Mouse (Mus musculus) CH12.LX (cell line): ENCODE measurements at regions not wholly inside any gene's neighbourhood (a gene's known extent, or its start where the extent isn't known, plus 50 kb on each side); places are given as distances from the start of the nearest gene placed in this dataset.

Source experiments
- DNase-seq: peaks from one replicate; pipeline ENCODE4 v3.0.0-alpha.2; 2013; ENCODE audit errors: extremely low read depth
- H3K27ac ChIP-seq: 2 replicates; pipeline ENCODE4 v1.5.1; 2012; ENCODE audit warnings: low read depth, mild to moderate bottlenecking, control low read depth, moderate library complexity; ENCODE audit not compliant: insufficient read depth
- H3K27me3 ChIP-seq: replicated peaks from 2 replicates; pipeline ENCODE3; 2012; ENCODE audit warnings: inconsistent platforms
- H3K36me3 ChIP-seq, 2 experiments: replicated peaks in 1 of 2; 2 replicates each; pipeline versions ENCODE3 to v1.6.1; 2012; ENCODE audit warnings: inconsistent platforms in 1 of 2, low read length in 1 of 2, mild to moderate bottlenecking in 1 of 2, mixed read lengths in 1 of 2, moderate library complexity in 1 of 2; ENCODE audit not compliant: control insufficient read depth in 1 of 2, insufficient read depth in 1 of 2
- H3K4me1 ChIP-seq, 2 experiments: 2 replicates each; pipeline ENCODE4 v1.6.1; 2012; ENCODE audit warnings: inconsistent platforms in 1 of 2, moderate library complexity in 1 of 2; ENCODE audit not compliant: insufficient read depth in 2 of 2, control insufficient read depth in 1 of 2
- H3K4me2 ChIP-seq: 2 replicates; pipeline ENCODE4 v1.6.1; 2012; ENCODE audit warnings: low read depth, mild to moderate bottlenecking, control low read depth; ENCODE audit not compliant: poor library complexity, insufficient read depth, severe bottlenecking
- H3K4me3 ChIP-seq, 3 experiments: fragments of 150-350 bp in 1 of 3; sonication (generic) in 1 of 3; replicated peaks in 1 of 3; 2 replicates each; pipeline versions ENCODE3 to v1.5.1; 2011 to 2012; ENCODE audit warnings: low read depth in 2 of 3, low read length in 2 of 3, mild to moderate bottlenecking in 2 of 3, moderate library complexity in 2 of 3, control low read depth in 1 of 3, improper control_type of control experiment in 1 of 3, inconsistent platforms in 1 of 3, mixed read lengths in 1 of 3; ENCODE audit not compliant: poor library complexity in 1 of 3
- H3K79me2 ChIP-seq: replicated peaks from 2 replicates; pipeline ENCODE4 v1.6.1; 2012; ENCODE audit warnings: mild to moderate bottlenecking, moderate library complexity; ENCODE audit not compliant: control insufficient read depth, poor library complexity, insufficient read depth, severe bottlenecking; ENCODE audit errors: extremely low read depth
- H3K9ac ChIP-seq: 2 replicates; pipeline ENCODE4 v1.6.1; 2012; ENCODE audit warnings: low read depth, mild to moderate bottlenecking, control low read depth, moderate library complexity; ENCODE audit not compliant: insufficient read depth
- H3K9me3 ChIP-seq: replicated peaks from 2 replicates; pipeline ENCODE3; 2012; ENCODE audit warnings: low read length, inconsistent platforms, mixed read lengths
- CHD1 ChIP-seq: IDR thresholded peaks from 2 replicates; pipeline ENCODE4 v1.6.1; 2012; ENCODE audit warnings: low read depth, low read length, improper control_type of control experiment, inconsistent platforms
- CHD2 ChIP-seq: IDR thresholded peaks from 2 replicates; pipeline ENCODE4 v1.6.1; 2011; ENCODE audit warnings: low read length, improper control_type of control experiment
- EP300 ChIP-seq: IDR thresholded peaks from 2 replicates; pipeline ENCODE4 v1.6.1; 2011; ENCODE audit warnings: low read length, improper control_type of control experiment
- HCFC1 ChIP-seq: IDR thresholded peaks from 2 replicates; pipeline ENCODE4 v1.6.1; 2012; ENCODE audit warnings: low read depth, mild to moderate bottlenecking, inconsistent platforms, low read length, improper control_type of control experiment
- IRF4 ChIP-seq: IDR thresholded peaks from 2 replicates; pipeline ENCODE4 v1.6.1; 2014; ENCODE audit warnings: low read depth, mild to moderate bottlenecking, inconsistent platforms, low read length, improper control_type of control experiment
- JUND ChIP-seq: conservative IDR thresholded peaks from 2 replicates; pipeline ENCODE4 v1.6.1; 2011; ENCODE audit warnings: low read depth, low read length, improper control_type of control experiment
- MEF2A ChIP-seq: IDR thresholded peaks from 2 replicates; pipeline ENCODE4 v1.6.1; 2014; ENCODE audit warnings: low read depth, mild to moderate bottlenecking, inconsistent platforms, low read length, improper control_type of control experiment, borderline replicate concordance
- MXI1 ChIP-seq: IDR thresholded peaks from 2 replicates; pipeline ENCODE4 v1.6.1; 2011; ENCODE audit warnings: mild to moderate bottlenecking, low read depth, low read length, improper control_type of control experiment
- MYC ChIP-seq: IDR thresholded peaks from 2 replicates; pipeline ENCODE4 v1.6.1; 2011; ENCODE audit warnings: low read depth, mild to moderate bottlenecking, improper control_type of control experiment, low read length
- NELFE ChIP-seq: IDR thresholded peaks from 2 replicates; pipeline ENCODE4 v1.6.1; 2011; ENCODE audit warnings: low read depth, low read length, improper control_type of control experiment
- NRF1 ChIP-seq: IDR thresholded peaks from 2 replicates; pipeline ENCODE4 v1.6.1; 2014; ENCODE audit warnings: low read depth, mild to moderate bottlenecking, inconsistent platforms, low read length, improper control_type of control experiment, moderate library complexity
- RAD21 ChIP-seq: IDR thresholded peaks from 2 replicates; pipeline ENCODE4 v1.6.1; 2011; ENCODE audit warnings: low read depth, mild to moderate bottlenecking, low read length, improper control_type of control experiment, moderate library complexity
- SIN3A ChIP-seq: IDR thresholded peaks from 2 replicates; pipeline ENCODE4 v1.6.1; 2012; ENCODE audit warnings: low read length, improper control_type of control experiment, inconsistent platforms
- USF1 ChIP-seq: IDR thresholded peaks from 2 replicates; pipeline ENCODE4 v1.6.1; 2014; ENCODE audit warnings: low read depth, mild to moderate bottlenecking, inconsistent platforms, low read length, improper control_type of control experiment
- ZKSCAN1 ChIP-seq: IDR thresholded peaks from 2 replicates; pipeline ENCODE4 v1.6.1; 2012; ENCODE audit warnings: low read depth, inconsistent platforms, low read length, improper control_type of control experiment, borderline replicate concordance
- ZNF384 ChIP-seq: IDR thresholded peaks from 2 replicates; pipeline ENCODE4 v1.6.1; 2012; ENCODE audit warnings: low read depth, low read length, improper control_type of control experiment, inconsistent platforms
- dilution Hi-C: fragments of 300-500 bp; cut with MboI; formaldehyde crosslinking; loops from 2 replicates; pipeline ENCODE4 v1.14.3; 2020; ENCODE audit warnings: low sequenced_read_pairs; ENCODE audit not compliant: extremely low pct_unique_long_range_greater_than_20kb, extremely low pct_ligation_motif_present
- in situ Hi-C: fragments of 300-500 bp; cut with MboI; formaldehyde crosslinking; loops from 3 replicates; pipeline ENCODE4 v1.14.3; 2019; ENCODE audit warnings: low sequenced_read_pairs, low pct_ligation_motif_present, low pct_unique_long_range_greater_than_20kb, mixed read lengths

DNA sequence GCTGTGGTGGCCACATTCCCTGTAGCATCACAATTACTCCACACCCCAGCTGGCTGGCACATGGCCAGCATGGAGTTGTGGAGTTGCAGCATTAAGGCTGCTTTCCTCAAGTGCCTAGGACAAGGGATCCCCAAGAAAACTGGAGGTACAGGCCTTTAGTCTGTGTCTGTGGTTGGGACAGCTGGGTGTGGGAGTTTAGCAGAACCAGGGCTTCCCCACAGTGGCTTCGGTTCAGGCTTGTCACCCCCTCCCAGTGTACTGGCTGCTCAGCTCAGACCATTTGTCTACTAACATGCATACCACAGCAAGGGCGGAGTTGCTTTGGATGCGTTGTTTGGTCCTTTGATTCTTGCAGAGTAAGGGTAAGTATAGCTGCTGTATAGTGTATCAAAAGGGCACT lies 79.1 kb upstream of the Neurl1b start:
- in situ Hi-C loops (no loop called here), dilution Hi-C loops (no loop called here)
- Histone ChIP-seq H3K4me3 (no peak overlapping the region), H3K27me3 (peaks cover 66% of the 10 kb centered on the region), H3K9me3 (no peaks in the 10 kb centered on the region), H3K79me2 (no peaks in the 10 kb centered on the region), H3K4me2 (no peak overlapping the region), H3K9ac (no peak overlapping the region), H3K36me3 (no peaks in the 10 kb centered on the region), H3K27ac (no peak overlapping the region), H3K4me1 (no peaks in the 10 kb centered on the region; a peak in 1 of 4 replicates)
- TF ChIP-seq ZKSCAN1 (no peak), IRF4 (no peak), CHD1 (no peak), ZNF384 (no peak), CHD2 (no peak), JUND (no peak), MYC (no peak), HCFC1 (no peak), MEF2A (no peak), RAD21 (no peak), EP300 (no peak)
- DNase-seq, result no peak

- Histone ChIP-seq H3K27ac (no peak overlapping the region), H3K4me3 (no peak overlapping the region), H3K9me3 (no peaks in the 10 kb centered on the region), H3K27me3 (peaks cover 66% of the 10 kb centered on the region), H3K79me2 (no peaks in the 10 kb centered on the region), H3K36me3 (no peaks in the 10 kb centered on the region), H3K9ac (no peak overlapping the region), H3K4me2 (no peak overlapping the region), H3K4me1 (no peaks in the 10 kb centered on the region; a peak in 1 of 4 replicates)
- DNase-seq, result no peak
- in situ Hi-C loops, result no loop called here
- dilution Hi-C loops, result no loop called here
- TF ChIP-seq USF1 (no peak), NELFE (no peak), NRF1 (no peak), MXI1 (no peak), SIN3A (no peak), HCFC1 (no peak), MYC (no peak)
Measured at GRCm38 (mm10) chr17:26336011-26336410, 78.6 kb upstream of the Neurl1b start.
